Mouse (Mus musculus) adrenal gland, postnatal 25 days (tissue): ENCODE measurements around the gene Ppm1m. TPM values are rescaled to one million over a fixed set of nuclear protein-coding genes. Genes with fewer than 3 reads are reported as not detected.
A peak's percentile ranks its signal among the peaks of the same experiment; 100 is the strongest.

ENCODE experiments used
- DNase-seq: peaks from one replicate; pipeline ENCODE4 v3.0.0; 2021; ENCODE audit warnings: mixed read lengths
- total RNA-seq: library from RNA; stranded (reverse); gene quantifications from 2 replicates; pipeline ENCODE4 v1.2.3, GENCODE M21; 2021

The Ppm1m gene
- total RNA-seq, 1 experiment from 2014 or later = 156 TPM

GRCm38 (mm10) chr9:106220894-106221523 is 21.5 kb upstream of the Ppm1m start:
- no peak for DNase-seq

- DNase-seq = no peak
Observed at GRCm38 (mm10) chr9:106216971-106217370, 17.4 kb upstream of the Ppm1m start.

GRCm38 (mm10) chr9:106215341-106216125 is 16.0 kb upstream of the Ppm1m start:
- DNase-seq = no peak

- DNase-seq = no peak
Observed at GRCm38 (mm10) chr9:106212594-106212981, 13.0 kb upstream of the Ppm1m start.

GRCm38 (mm10) chr9:106211680-106212593 is 12.4 kb upstream of the Ppm1m start:
- DNase-seq = peak; percentile 88

- DNase-seq = no peak
Observed at GRCm38 (mm10) chr9:106210853-106211609, 11.5 kb upstream of the Ppm1m start.

GRCm38 (mm10) chr9:106209954-106210353 is 10.4 kb upstream of the Ppm1m start:
- no peak for DNase-seq

GRCm38 (mm10) chr9:106208181-106208580 is 8.6 kb upstream of the Ppm1m start:
- no peak for DNase-seq

- no peak for DNase-seq
Observed at GRCm38 (mm10) chr9:106206515-106206914, 7.0 kb upstream of the Ppm1m start.

- DNase-seq = peak; percentile 50
Observed at GRCm38 (mm10) chr9:106205713-106206290, 6.3 kb upstream of the Ppm1m start.

- no peak for DNase-seq
Observed at GRCm38 (mm10) chr9:106203990-106204851, 4.7 kb upstream of the Ppm1m start.

- peak; percentile 93 for DNase-seq
Observed at GRCm38 (mm10) chr9:106202819-106203636, 3.5 kb upstream of the Ppm1m start, which contains the start of gene Twf2. Gene Twf2 (plus strand): TSS chr9:106203108.

- DNase-seq = no peak
Observed at GRCm38 (mm10) chr9:106201895-106202294, 2.3 kb upstream of the Ppm1m start.

- DNase-seq = peak; percentile 88
Observed at GRCm38 (mm10) chr9:106198962-106199458, 536 bp downstream of the Ppm1m start.

- no peak for DNase-seq
Observed at GRCm38 (mm10) chr9:106197732-106198131, 1.8 kb downstream of the Ppm1m start.

GRCm38 (mm10) chr9:106197081-106197713 is 2.3 kb downstream of the Ppm1m start:
- no peak for DNase-seq

- DNase-seq = no peak
Observed at GRCm38 (mm10) chr9:106195693-106196092, 3.9 kb downstream of the Ppm1m start.

- no peak for DNase-seq
Observed at GRCm38 (mm10) chr9:106193930-106194807, 5.4 kb downstream of the Ppm1m start.
